In the genomic region with DNA sequence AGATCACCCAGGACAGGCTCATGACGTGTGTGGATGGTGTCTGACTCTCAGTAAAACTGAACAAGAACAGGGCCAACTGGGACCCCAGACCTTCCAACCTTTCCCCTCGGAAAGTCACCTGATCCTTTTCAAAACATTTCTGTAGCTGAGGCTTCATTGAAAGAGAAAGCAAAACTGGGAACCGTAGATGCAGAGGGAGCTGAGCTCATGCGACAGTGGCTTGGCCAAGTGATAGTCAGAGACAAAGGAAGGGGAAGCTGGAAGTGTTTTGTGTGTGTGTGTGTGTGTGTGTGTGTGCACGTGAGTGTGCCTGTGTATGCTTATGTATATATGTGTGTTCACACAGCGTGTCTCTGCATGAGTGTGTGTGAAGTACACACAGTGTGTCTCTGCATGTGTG, we compare ENCODE assay signal across 25 mouse cellular contexts. TPM values are rescaled to one million over a fixed set of nuclear protein-coding genes. Genes with fewer than 3 reads are reported as not detected.
DNase-seq lines count a peak whose midpoint lies in the region; ATAC-seq and TF ChIP-seq lines count a peak whose summit lies in the region.
"Had no signal": no experiment of that assay in that cellular context is flagged by ENCODE, and none has a peak within 500 bp of the region (broad histone marks: within the 10 kb centered on the region; RNA-seq: fewer than 3 reads in every experiment).

No protein-coding gene starts in this region.

- no peak for TF ChIP-seq POLR2A in lung, adult 2 months (IDR thresholded peaks at IDR 0.05; ENCODE audit: borderline replicate concordance, extremely low read depth, low read depth, low read length)

- no peak for ATAC-seq in megakaryocyte, adult 5-6 weeks (ENCODE audit: poor library complexity, severe bottlenecking)
- peak; percentile 56 to 58; a peak in 3 of 4 replicates for ATAC-seq in hematopoietic stem cell, adult 5-6 weeks (replicated peaks in 1 of 2; ENCODE audit: insufficient read depth in 1 of 2, low FRiP score in 2 of 2, low TSS enrichment in 1 of 2, low read depth in 1 of 2, poor library complexity in 2 of 2, severe bottlenecking in 2 of 2)
- ATAC-seq: CD4-positive, CD25-positive, alpha-beta regulatory T cell, adult 4 months; forebrain, embryonic 13.5 days; forebrain, embryonic 16.5 days; hindbrain, postnatal 0 days; inflammation-experienced regulatory T-cells, adult 6 months had no signal

- peak overlapping the region; percentile 38 for H3K4me3 ChIP-seq in megakaryocyte, embryonic 14.5 days (replicated peaks)
- H3K4me3 ChIP-seq in embryonic facial prominence, embryonic 10.5 days: no peak overlapping the region
- no peak overlapping the region for H3K4me3 ChIP-seq in lung, adult 2 months (replicated peaks; ENCODE audit: extremely low read depth, low read depth, low read length)
- H3K4me3 ChIP-seq: forebrain, embryonic 10.5 days; forebrain, embryonic 13.5 days; gastrocnemius, adult 2 months; heart, embryonic 12.5 days; heart, embryonic 15.5 days had no signal

- 59% methylated on average over 6 of the region's 6 CpGs for WGBS in embryonic facial prominence, embryonic 10.5 days
- WGBS in lung, adult 2 months: 44% methylated on average over 6 of the region's 6 CpGs

- no peaks in the 10 kb centered on the region for H3K36me3 ChIP-seq in megakaryocyte, embryonic 14.5 days (replicated peaks; ENCODE audit: low read length)
- no peaks in the 10 kb centered on the region for H3K36me3 ChIP-seq in embryonic facial prominence, embryonic 10.5 days (replicated peaks)
- H3K36me3 ChIP-seq: forebrain, embryonic 10.5 days; heart, embryonic 12.5 days; heart, embryonic 15.5 days had no signal

- H3K27me3 ChIP-seq in megakaryocyte, embryonic 14.5 days (replicated peaks): peaks cover 24% of the 10 kb centered on the region
- H3K27me3 ChIP-seq in embryonic facial prominence, embryonic 10.5 days (replicated peaks; ENCODE audit: low read depth, poor library complexity, severe bottlenecking): no peaks in the 10 kb centered on the region
- H3K27me3 ChIP-seq: forebrain, embryonic 13.5 days; heart, embryonic 15.5 days had no signal

- no peak for TF ChIP-seq CTCF in lung, adult 2 months (IDR thresholded peaks at IDR 0.05; ENCODE audit: insufficient read depth, low read length)

- peaks cover 4% of the 10 kb centered on the region; the same call in 1 of the 2 replicates for H3K4me1 ChIP-seq in megakaryocyte, embryonic 14.5 days
- peaks cover 20% of the 10 kb centered on the region for H3K4me1 ChIP-seq in embryonic facial prominence, embryonic 10.5 days
- H3K4me1 ChIP-seq in lung, adult 2 months (ENCODE audit: control insufficient read depth, insufficient read depth, low read length): no peaks in the 10 kb centered on the region
- H3K4me1 ChIP-seq: forebrain, embryonic 13.5 days; heart, embryonic 12.5 days; heart, embryonic 15.5 days had no signal

- H3K27ac ChIP-seq in embryonic facial prominence, embryonic 10.5 days (replicated peaks): peak overlapping the region; percentile 1; the same call in 1 of the 2 replicates
- H3K27ac ChIP-seq: forebrain, embryonic 10.5 days; forebrain, embryonic 13.5 days; gastrocnemius, adult 2 months; heart, embryonic 15.5 days; hindbrain, embryonic 14.5 days; hindbrain, postnatal 0 days had no signal

- peaks cover 6% of the 10 kb centered on the region for H3K9me3 ChIP-seq in megakaryocyte, embryonic 14.5 days
- no peaks in the 10 kb centered on the region for H3K9me3 ChIP-seq in embryonic facial prominence, embryonic 10.5 days
- H3K9me3 ChIP-seq: forebrain, embryonic 10.5 days; forebrain, embryonic 13.5 days; heart, embryonic 12.5 days; heart, embryonic 15.5 days had no signal

- no peak for DNase-seq in embryonic facial prominence, embryonic 10.5 days (ENCODE audit: low spot score)
- DNase-seq in lung, adult 2 months: no peak
- no peak for DNase-seq in right cerebral cortex, postnatal 4 days
- DNase-seq: adrenal gland, adult 2 months; adrenal gland, postnatal 14 days; cerebellum, adult 11-12 months; cerebellum, adult 8-10 months; cerebellum, postnatal 14 days; gastrocnemius, adult 2 months; gastrocnemius, postnatal 14 days; heart, adult 18-20 months; heart, postnatal 10 days; heart, postnatal 36 days had no signal

RNA-seq across cellular contexts. Expression of a gene that starts 56.7 kb away (rescaled TPM):
- polyA plus RNA-seq in megakaryocyte, embryonic 14.5 days (2012; ENCODE audit: insufficient read depth, low replicate concordance): 9.4 and 17.2 TPM in 2 replicates
- 5.2 and 8.4 TPM in 2 replicates for total RNA-seq in megakaryocyte, adult 5-6 weeks (2015)
- 3.3 and 3.7 TPM in 2 replicates for total RNA-seq in megakaryocyte, adult 5-6 weeks (2017)
- 0.35 and 0.69 TPM in 2 replicates for polyA plus RNA-seq in embryonic facial prominence, embryonic 10.5 days (2016; fragmentation: Nextera tagmentation; extraction: Ambion mirVana)
- total RNA-seq in hematopoietic stem cell, adult 5-6 weeks (2017): 0.63 TPM in 1 of 2 replicates, not detected in the other
- 1.0 and 1.4 TPM in 2 replicates for polyA plus RNA-seq in lung, adult 2 months (2012; rRNA removed)

RNA-seq across cellular contexts. Expression of a gene that starts 59.9 kb away (rescaled TPM):
- 0.25 and 3.6 TPM in 2 replicates for polyA plus RNA-seq in megakaryocyte, embryonic 14.5 days (2012; ENCODE audit: insufficient read depth, low replicate concordance)
- total RNA-seq in megakaryocyte, adult 5-6 weeks (2015): 2.4 and 4.2 TPM in 2 replicates
- total RNA-seq in megakaryocyte, adult 5-6 weeks (2017): 1.2 and 2.3 TPM in 2 replicates
- 0.20 and 0.80 TPM in 2 replicates for polyA plus RNA-seq in embryonic facial prominence, embryonic 10.5 days (2016; fragmentation: Nextera tagmentation; extraction: Ambion mirVana)
- total RNA-seq in hematopoietic stem cell, adult 5-6 weeks (2017): not detected in 2 replicates
- 0.14 TPM in 1 of 2 replicates, not detected in the other for polyA plus RNA-seq in lung, adult 2 months (2012; rRNA removed)
- polyA plus RNA-seq: CD4-positive, CD25-positive, alpha-beta regulatory T cell, adult 4 months; forebrain, embryonic 10.5 days had no signal
